Mouse (Mus musculus): ENCODE measurements around the gene Xbp1. TPM values are rescaled to one million over a fixed set of nuclear protein-coding genes. Genes with fewer than 3 reads are reported as not detected.

Gene Xbp1
- polyA plus RNA-seq, 1 experiment from 2014 or later, result 117 TPM

Other genes starting within 250 kb of the Xbp1 start
- gene Znrf3, start 75.8 kb upstream of the Xbp1 start, polyA plus RNA-seq (2014; fragmentation: Nextera tagmentation; extraction: Ambion mirVana), result 11.7 and 12.9 TPM in 2 replicates
- 27.9 and 29.9 TPM in 2 replicates for gene Ccdc117, start 21.5 kb downstream of the Xbp1 start, polyA plus RNA-seq (2014; fragmentation: Nextera tagmentation; extraction: Ambion mirVana)
- gene Ankrd36, start 49.0 kb downstream of the Xbp1 start, polyA plus RNA-seq (2014; fragmentation: Nextera tagmentation; extraction: Ambion mirVana), result not detected in 2 replicates
- 166 TPM in 2 replicates for gene Mrps24, start 195.0 kb downstream of the Xbp1 start, polyA plus RNA-seq (2014; fragmentation: Nextera tagmentation; extraction: Ambion mirVana)
- 19.1 and 20.1 TPM in 2 replicates for gene Urgcp, start 241.7 kb downstream of the Xbp1 start, polyA plus RNA-seq (2014; fragmentation: Nextera tagmentation; extraction: Ambion mirVana)